Mouse (Mus musculus): ENCODE results near the gene Hsd17b1.

Hsd17b1 gene

DNA sequence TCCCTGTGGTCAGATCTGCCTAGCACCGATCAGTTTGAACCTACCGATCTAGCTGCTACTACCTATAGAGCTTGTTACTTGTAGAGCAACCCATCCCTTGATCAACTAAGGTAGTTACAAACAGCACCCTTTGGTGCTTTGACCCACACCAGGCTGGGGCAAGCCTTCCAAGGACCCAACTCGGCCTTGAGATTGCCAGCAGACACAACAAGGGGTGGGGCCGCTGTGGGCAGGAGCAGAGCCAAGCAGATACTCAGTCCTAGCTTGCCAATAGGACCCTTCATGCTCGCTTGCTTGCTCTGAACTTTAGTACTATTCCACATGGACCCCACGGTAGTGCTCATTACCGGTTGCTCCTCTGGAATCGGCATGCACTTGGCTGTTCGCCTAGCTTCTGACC, at the start of gene Hsd17b1:
TSS of gene Hsd17b1 (plus strand) at position 291 of the 400 bp plus-strand sequence.
- DNase-seq (ENCODE audit: low spot score in 2 of 2) = no peak

DNA sequence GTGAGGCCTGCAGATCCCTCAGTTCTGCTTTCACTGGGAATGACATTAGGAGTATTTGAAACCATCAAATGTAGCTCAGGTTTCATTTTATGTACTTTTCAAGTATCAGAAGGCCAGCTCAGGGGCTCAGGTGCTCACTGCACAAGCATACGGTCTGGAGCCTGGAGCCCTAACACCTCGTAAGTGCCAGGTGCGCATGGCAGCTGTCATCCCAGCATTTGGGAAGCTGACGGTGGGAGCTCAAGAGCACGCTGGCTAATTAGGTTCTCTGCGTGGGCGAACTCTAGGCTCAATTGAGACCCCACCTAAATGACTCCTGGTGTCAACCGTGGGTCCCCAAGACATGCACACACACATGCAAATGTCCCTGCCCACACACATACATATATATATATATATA, 48.9 kb upstream of the Hsd17b1 start:
- DNase-seq (ENCODE audit: low spot score in 2 of 2) = no peak

- no peak for DNase-seq (ENCODE audit: low spot score in 2 of 2)
Observed at GRCm38 (mm10) chr11:101030136-101030807, 47.9 kb upstream of the Hsd17b1 start.

DNA sequence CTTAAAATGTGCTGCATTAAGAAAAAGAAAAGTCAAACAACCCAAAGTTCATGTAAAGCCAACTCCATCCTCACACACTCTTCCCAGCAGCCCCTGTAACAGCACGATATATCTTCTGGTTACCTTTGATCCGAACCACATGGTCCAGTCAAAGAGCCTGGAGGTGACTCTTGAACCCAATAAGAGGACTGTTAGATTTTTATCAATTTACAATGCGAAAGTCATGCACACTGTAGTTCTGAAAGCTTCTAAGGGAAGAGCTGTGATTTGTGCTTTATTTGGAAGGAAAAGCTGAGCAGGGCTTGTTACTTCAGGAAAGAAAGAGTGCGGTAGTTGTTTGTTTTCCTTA, 47.4 kb upstream of the Hsd17b1 start:
- DNase-seq (ENCODE audit: low spot score in 2 of 2) = no peak

DNA sequence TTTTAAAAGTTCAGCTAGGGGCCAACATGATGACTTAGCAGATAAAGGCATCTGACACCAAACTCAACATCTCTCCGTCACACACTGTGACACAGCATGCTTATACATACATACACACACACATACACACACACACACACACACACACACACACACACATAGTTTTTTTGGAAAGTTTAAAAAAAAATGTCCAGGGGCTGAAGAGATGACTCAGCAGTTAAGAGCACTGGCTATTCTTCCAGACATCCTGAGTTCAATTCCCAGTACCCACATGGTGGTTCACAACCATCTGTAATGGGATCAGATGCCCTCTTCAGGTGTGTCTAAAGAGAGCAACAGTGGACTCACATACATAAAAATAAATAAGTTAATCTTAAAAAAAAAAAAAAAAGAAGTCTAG, 46.7 kb upstream of the Hsd17b1 start:
- DNase-seq (ENCODE audit: low spot score in 2 of 2) = no peak

DNA sequence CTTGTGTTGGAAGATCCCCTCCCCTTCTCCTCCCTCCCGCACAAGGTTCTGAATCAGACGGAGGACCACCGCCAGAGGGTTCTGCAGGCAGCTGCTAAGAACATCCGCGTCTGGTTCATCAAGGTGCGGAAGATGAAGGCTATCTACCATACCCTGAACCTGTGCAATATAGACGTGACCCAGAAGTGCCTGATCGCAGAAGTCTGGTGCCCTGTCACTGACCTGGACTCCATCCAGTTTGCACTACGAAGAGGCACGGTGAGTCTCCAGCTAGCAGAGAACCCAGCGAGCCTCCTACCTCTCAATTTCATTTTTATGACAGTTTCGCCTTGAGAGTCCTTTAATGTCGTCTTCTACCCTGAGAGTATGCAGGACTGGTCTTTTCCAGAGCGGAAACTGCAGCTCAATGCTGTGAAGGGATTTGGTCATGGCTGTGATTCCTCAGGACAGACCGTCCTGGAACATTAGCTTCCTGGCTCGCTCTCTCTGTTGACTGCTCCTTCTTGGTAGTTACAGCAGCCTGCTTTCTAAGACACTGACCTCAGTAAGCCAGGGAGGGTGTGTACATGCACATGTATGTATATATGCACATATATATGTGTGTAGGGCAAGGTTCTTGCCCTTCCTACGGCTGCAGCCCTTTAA, 44.2 kb upstream of the Hsd17b1 start:
- no peak for DNase-seq (ENCODE audit: low spot score in 2 of 2)

- no peak for DNase-seq (ENCODE audit: low spot score in 2 of 2)
Observed at GRCm38 (mm10) chr11:101034614-101035327, 43.4 kb upstream of the Hsd17b1 start.

GRCm38 (mm10) chr11:101035328-101035695, 42.9 kb upstream of the Hsd17b1 start:
- no peak for DNase-seq (ENCODE audit: low spot score in 2 of 2)

DNA sequence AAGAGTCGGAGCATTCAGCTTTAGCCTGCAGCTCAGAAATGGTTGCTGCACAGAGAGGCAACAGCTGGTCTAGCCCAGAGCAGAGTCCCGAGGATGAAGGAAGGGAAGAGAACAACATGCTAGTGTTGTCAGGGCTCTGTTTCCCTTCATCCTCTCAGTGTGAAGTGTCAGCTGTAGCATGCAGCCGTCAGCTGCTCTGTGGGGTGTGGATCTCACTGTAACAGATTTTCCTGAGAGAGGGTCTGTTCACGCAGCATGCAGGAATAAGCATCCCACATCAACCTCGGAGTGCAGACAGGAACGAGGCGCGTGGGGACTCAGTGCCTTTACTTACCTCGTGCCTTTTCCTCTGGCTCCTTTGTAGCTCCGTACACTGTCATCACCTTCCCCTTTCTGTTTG, 40.4 kb upstream of the Hsd17b1 start:
- peak in 1 of 2 experiments; percentile 51 for DNase-seq (ENCODE audit: low spot score in 2 of 2)

- no peak for DNase-seq (ENCODE audit: low spot score in 2 of 2)
Observed at GRCm38 (mm10) chr11:101045826-101046225, 32.4 kb upstream of the Hsd17b1 start.

GRCm38 (mm10) chr11:101046440-101046839, 31.8 kb upstream of the Hsd17b1 start:
- peak in 1 of 2 experiments; percentile 61 for DNase-seq (ENCODE audit: low spot score in 2 of 2)

DNA sequence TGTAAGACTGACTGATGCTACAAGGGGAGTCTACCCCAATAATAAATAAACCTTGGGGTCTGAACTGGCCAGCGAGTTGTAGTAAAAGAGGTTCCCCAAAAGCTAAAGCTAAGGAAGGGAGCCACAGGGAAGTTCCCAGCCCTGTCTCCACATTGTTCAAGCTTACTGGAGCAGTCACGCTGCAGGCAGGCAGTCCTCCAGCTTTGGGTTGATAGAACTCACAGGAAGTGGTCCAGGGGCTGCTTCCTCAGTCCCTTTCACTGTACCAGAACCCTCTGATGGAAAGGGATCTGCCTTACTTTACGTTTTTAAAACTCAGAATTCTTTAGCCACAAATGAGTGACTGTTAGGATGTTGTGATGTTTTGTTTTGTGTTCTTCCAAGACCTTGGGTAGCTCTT, 30.7 kb upstream of the Hsd17b1 start:
- peak in 1 of 2 experiments; percentile 53 for DNase-seq (ENCODE audit: low spot score in 2 of 2)

DNA sequence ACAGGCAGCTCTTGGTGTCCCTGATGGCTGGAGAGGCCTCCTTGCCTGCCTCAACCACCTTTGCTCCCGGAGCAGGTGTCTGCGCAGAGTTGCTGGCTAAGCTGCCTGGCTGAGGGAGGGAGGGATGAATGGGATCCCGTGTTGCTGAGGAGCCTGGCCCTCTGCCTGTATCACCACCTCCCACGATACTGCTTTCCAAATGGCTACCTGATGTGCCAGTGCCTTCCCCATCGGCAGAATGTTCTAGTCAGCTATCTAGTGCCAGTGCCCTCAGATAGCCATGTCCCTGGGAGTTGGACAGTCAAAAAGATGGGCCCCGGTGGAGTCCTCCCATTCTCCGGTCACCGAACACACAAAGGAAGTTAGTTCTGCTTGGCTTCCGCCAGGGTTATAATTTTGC, 27.9 kb upstream of the Hsd17b1 start:
- peak in 1 of 2 experiments; percentile 52 for DNase-seq (ENCODE audit: low spot score in 2 of 2)

DNA sequence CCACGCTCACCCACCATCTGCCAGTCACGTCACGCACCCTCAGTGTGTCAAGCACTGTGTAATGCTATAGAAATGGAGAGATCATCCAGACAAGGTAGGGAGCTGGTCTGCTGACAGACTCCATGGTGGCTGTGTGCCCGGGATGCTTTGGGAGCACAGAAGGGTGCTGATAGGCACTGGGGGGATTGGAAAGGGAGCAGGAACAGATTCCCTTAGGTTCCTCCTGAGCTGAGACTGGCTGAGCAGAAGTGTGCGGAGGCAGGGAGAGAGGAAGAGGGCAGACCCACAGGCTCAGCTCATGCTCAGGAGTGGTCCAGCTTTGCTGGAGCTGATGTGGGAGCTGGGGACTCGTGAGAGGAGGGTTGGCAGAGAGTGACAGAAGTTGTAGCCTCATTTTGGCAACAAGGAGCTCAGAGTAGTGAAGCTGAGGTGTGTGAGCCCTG, 27.1 kb upstream of the Hsd17b1 start:
- DNase-seq (ENCODE audit: low spot score in 2 of 2) = peak in 1 of 2 experiments; percentile 56

- DNase-seq (ENCODE audit: low spot score in 2 of 2) = peak in 1 of 2 experiments; percentile 53
Observed at GRCm38 (mm10) chr11:101051617-101052016, 26.6 kb upstream of the Hsd17b1 start.

DNA sequence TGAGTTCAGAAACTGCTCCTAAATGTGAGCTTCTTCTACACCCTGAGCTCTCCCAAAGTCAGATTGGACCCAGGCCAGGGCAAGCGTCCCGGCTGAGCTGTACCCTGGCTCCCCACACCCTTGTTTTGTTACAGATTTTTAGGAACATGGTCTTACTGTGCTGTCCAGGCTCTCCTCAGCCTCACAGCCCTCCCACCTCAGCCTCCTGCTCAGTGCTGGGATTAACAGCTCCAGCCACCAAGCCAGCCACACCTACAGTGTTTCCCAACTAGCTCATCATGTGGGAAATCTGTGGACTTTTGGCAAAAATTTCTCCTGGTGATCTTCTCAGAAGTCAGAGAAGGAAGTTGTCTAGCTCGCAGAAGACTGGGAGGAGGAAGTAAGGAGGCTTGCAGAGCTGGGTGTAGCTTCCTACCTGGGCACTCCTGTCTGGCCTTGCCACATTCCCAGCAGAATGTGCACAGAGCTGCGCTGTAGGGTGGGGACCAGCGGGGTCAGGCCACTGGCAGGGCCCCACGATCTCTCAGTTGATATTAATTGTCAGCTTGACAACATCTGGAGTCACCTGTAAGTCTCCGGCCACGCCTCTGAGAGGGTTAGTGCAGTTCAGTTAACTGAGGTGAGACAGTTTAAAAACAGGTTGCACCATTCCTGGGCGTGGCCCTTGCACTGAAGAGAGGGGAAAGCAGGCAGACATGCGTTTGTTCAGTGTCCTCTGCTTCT, 25.3 kb upstream of the Hsd17b1 start:
- peak in 1 of 2 experiments; percentile 70 for DNase-seq (ENCODE audit: low spot score in 2 of 2)

DNA sequence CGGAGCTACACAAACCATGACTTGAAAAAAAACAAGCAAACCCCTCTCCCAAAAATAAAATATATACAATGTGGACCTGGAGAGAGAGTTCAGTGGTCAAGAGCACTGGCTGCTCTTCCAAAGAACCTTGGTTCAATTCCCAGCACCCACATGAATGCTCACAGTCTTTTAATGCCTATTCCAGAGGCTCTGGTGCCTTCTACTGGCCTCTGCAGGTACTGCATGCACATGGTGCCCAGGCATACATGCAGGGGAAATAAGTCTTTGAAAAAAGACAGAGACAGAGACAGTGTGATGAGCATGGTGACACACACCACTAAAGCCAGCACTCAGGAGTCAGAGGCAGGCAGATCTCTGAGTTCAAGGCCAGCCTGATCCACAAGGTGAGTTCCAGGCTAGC, 24.2 kb upstream of the Hsd17b1 start:
- DNase-seq (ENCODE audit: low spot score in 2 of 2) = peak in 1 of 2 experiments; percentile 68

GRCm38 (mm10) chr11:101055418-101055817, 22.8 kb upstream of the Hsd17b1 start:
- peak in 1 of 2 experiments; percentile 66 for DNase-seq (ENCODE audit: low spot score in 2 of 2)

DNA sequence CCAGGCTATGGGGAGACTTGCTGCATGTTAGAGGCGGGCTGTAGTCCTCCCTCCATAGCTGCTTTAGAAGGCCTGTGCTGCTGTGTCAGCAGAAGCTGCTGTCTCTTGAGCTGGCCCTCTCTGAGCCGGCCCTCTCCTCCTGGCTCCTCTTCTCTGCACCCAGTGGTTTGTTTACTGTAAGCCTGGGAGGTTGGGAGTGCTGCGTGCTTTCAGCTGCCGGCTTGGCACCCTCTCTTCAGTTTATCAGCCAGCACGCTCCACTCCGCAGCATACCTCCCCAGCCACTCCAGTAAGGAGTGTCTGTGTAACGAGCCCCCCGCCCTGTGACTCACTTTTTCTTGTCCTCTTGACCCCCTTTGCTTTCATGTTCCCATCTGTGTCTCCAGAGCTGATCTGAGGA, 21.3 kb upstream of the Hsd17b1 start:
- DNase-seq (ENCODE audit: low spot score in 2 of 2) = peak in 1 of 2 experiments; percentile 61

GRCm38 (mm10) chr11:101057860-101058259, 20.4 kb upstream of the Hsd17b1 start:
- peak; percentile 89 to 97 for DNase-seq (ENCODE audit: low spot score in 2 of 2)

DNA sequence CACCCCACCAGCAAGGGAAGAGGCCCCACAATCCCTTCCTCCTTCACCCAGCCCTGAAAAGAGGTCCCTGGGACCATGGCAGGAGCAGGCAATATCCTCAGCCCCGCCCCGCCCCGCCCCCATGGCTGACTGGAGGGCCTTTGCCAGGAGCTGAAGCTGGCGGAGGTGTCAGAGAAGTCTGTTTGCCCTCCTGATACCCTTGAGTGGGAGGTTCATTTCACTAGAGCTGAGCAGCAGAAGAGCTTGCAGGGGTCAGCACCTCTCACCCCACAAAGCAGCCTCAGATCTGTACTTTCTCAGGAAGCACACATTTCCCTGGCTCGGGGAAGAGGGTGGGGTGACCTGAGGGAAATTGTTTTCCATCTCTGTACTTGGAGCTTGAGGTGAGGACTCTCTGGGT, 19.5 kb upstream of the Hsd17b1 start:
- DNase-seq (ENCODE audit: low spot score in 2 of 2) = no peak

- no peak for DNase-seq (ENCODE audit: low spot score in 2 of 2)
Observed at GRCm38 (mm10) chr11:101059473-101059872, 18.7 kb upstream of the Hsd17b1 start.

All from spleen, postnatal 4 days (tissue).